Mouse (Mus musculus): ENCODE data around the gene Ppp1r36. TPM values are rescaled to one million over a fixed set of nuclear protein-coding genes. Genes with fewer than 3 reads are reported as not detected.
A peak's percentile ranks its signal among the peaks of the same experiment; 100 is the strongest.

Ppp1r36 gene
- total and polyA plus RNA-seq, 3 experiments, result not detected

DNA sequence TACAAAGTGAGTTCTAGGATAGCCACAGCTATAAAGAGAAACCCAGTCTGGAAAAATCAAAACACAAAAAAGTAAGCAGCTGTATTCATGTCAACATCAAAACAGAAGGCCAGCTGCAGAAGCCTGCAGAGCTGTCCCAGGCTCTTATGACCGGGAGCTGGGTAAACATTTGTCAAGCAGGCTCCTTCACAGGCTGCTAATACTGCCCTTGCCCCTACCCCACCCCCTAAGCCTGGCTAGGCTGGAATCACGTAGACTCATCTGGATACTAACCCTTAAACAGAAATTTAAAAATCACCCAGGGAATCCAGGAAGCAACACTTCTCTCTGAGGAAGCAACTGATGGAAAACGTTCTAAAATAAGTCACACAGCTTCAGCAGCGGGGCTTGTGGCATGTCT lies 67.5 kb downstream of the Ppp1r36 start:
- TF ChIP-seq MAFK (IDR thresholded peaks at IDR 0.05; ENCODE audit: borderline replicate concordance, low read depth, low read length) (no peak), USF1 (IDR thresholded peaks at IDR 0.05; ENCODE audit: low read depth, low read length) (no peak), BHLHE40 (IDR thresholded peaks at IDR 0.05; ENCODE audit: borderline replicate concordance, low read depth, low read length) (no peak), KAT2A (conservative IDR thresholded peaks at IDR 0.05; ENCODE audit: low read depth, low read length) (no peak), GABPA (IDR thresholded peaks at IDR 0.05; ENCODE audit: low read depth, low read length) (no peak), ETS1 (IDR thresholded peaks at IDR 0.05; ENCODE audit: low read depth, low read length) (no peak), POLR2AphosphoS2 (IDR thresholded peaks at IDR 0.05; ENCODE audit: low read length) (no peak)
- 0 out of 4 replicates have a peak, but pooled peaks cover 0 to 5% of the 10 kb centered on the region in 2 experiments for H3K36me3 ChIP-seq (ENCODE audit: control insufficient read depth in 1 of 2, insufficient read depth in 2 of 2, low read length in 2 of 2)
- no peaks in the 10 kb centered on the region for H3K9me3 ChIP-seq (replicated peaks; ENCODE audit: insufficient read depth, low read length)

DNA sequence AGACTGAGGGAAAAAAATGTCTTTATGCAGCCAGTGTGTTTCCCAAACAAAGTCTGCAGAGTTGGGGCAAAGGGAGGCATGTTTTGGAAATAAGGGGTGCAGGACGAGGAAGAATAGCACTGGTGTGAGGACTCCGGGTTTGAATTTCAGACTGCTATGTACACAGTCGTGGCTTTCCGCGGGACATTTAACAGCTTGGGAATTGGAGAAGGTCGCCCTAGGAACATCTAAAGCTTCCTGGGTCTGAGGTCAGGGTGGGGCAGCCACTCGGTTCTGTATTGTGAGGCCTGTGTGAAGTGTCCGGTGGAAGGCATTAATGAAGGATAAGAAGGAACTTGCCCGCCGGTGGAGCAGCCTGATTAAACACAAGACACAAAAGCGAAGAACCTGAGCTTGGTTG lies 68.0 kb downstream of the Ppp1r36 start:
- TF ChIP-seq E2F4 (IDR thresholded peaks at IDR 0.05; ENCODE audit: borderline replicate concordance, low read depth, low read length) (no peak), MAFK (IDR thresholded peaks at IDR 0.05; ENCODE audit: borderline replicate concordance, low read depth, low read length) (no peak), MYC (IDR thresholded peaks at IDR 0.05; ENCODE audit: low read depth, low read length) (no peak), ZC3H11A (IDR thresholded peaks at IDR 0.05; ENCODE audit: low read depth, low read length) (no peak)
- 0 out of 4 replicates have a peak, but pooled peaks cover 0 to 5% of the 10 kb centered on the region in 2 experiments for H3K36me3 ChIP-seq (ENCODE audit: control insufficient read depth in 1 of 2, insufficient read depth in 2 of 2, low read length in 2 of 2)
- H3K27ac ChIP-seq (ENCODE audit: control insufficient read depth, low read depth, low read length), result no peak overlapping the region
- H3K27me3 ChIP-seq (ENCODE audit: control insufficient read depth in 1 of 2, insufficient read depth in 2 of 2, low read length in 2 of 2), result no peaks in the 10 kb centered on the region
- H3K4me3 ChIP-seq (ENCODE audit: control insufficient read depth in 1 of 2, insufficient read depth in 1 of 2, low read depth in 2 of 2, low read length in 2 of 2), result no peak overlapping the region
- no peak for DNase-seq (ENCODE audit: low read depth, low spot score)
- no peaks in the 10 kb centered on the region for H3K79me2 ChIP-seq (ENCODE audit: control insufficient read depth, insufficient read depth, low read length, poor library complexity)
- H3K4me1 ChIP-seq (ENCODE audit: control insufficient read depth in 1 of 2, insufficient read depth in 2 of 2, low read length in 2 of 2), result peaks cover 7 to 11% of the 10 kb centered on the region in 2 experiments; a peak in 3 of 4 replicates
- no peaks in the 10 kb centered on the region for H3K9me3 ChIP-seq (replicated peaks; ENCODE audit: insufficient read depth, low read length)
- H3K9ac ChIP-seq (ENCODE audit: control insufficient read depth, low read depth, low read length, poor library complexity, severe bottlenecking), result no peak overlapping the region

More for the DNA sequence above, 67.5 kb downstream of the Ppp1r36 start:
- Histone ChIP-seq H3K79me2 (ENCODE audit: control insufficient read depth, insufficient read depth, low read length, poor library complexity) (no peaks in the 10 kb centered on the region), H3K4me3 (ENCODE audit: control insufficient read depth in 1 of 2, insufficient read depth in 1 of 2, low read depth in 2 of 2, low read length in 2 of 2) (no peak overlapping the region), H3K27me3 (ENCODE audit: control insufficient read depth in 1 of 2, insufficient read depth in 2 of 2, low read length in 2 of 2) (no peaks in the 10 kb centered on the region), H3K4me1 (ENCODE audit: control insufficient read depth in 1 of 2, insufficient read depth in 2 of 2, low read length in 2 of 2) (peaks cover 7 to 11% of the 10 kb centered on the region in 2 experiments; a peak in 3 of 4 replicates), H3K9ac (ENCODE audit: control insufficient read depth, low read depth, low read length, poor library complexity, severe bottlenecking) (no peak overlapping the region), H3K27ac (ENCODE audit: control insufficient read depth, low read depth, low read length) (no peak overlapping the region)
- DNase-seq (ENCODE audit: low read depth, low spot score), result no peak

DNA sequence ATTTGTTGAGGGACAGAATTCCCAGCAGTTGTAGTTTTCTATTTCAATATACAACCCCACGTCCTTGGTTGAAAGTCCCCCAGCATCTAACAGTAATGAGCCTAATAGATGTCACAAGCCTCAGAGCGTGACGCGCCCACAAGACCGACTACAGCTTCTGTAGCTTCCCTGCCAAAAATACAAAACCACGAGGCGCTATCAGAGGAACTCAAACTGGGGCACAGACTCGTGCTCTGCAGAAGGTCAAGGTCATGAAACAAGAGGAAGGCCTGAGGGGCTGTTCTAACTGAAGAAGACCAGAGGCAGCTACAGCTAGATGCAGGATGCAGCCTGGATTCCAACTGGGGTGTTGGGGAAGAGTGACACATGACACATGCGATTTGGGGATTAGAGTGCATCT lies 69.6 kb downstream of the Ppp1r36 start:
- no peak overlapping the region for H3K9ac ChIP-seq (ENCODE audit: control insufficient read depth, low read depth, low read length, poor library complexity, severe bottlenecking)
- H3K36me3 ChIP-seq (ENCODE audit: control insufficient read depth in 1 of 2, insufficient read depth in 2 of 2, low read length in 2 of 2), result 0 out of 4 replicates have a peak, but pooled peaks cover 0 to 5% of the 10 kb centered on the region in 2 experiments
- H3K9me3 ChIP-seq (replicated peaks; ENCODE audit: insufficient read depth, low read length), result no peaks in the 10 kb centered on the region
- H3K4me3 ChIP-seq (ENCODE audit: control insufficient read depth in 1 of 2, insufficient read depth in 1 of 2, low read depth in 2 of 2, low read length in 2 of 2), result no peak overlapping the region
- H3K79me2 ChIP-seq (ENCODE audit: control insufficient read depth, insufficient read depth, low read length, poor library complexity), result no peaks in the 10 kb centered on the region
- H3K4me1 ChIP-seq (ENCODE audit: control insufficient read depth in 1 of 2, insufficient read depth in 2 of 2, low read length in 2 of 2), result peaks cover 7 to 11% of the 10 kb centered on the region in 2 experiments; a peak in 3 of 4 replicates
- no peak overlapping the region for H3K27ac ChIP-seq (ENCODE audit: control insufficient read depth, low read depth, low read length)
- peak; percentile 74 for DNase-seq (ENCODE audit: low read depth, low spot score)
- H3K27me3 ChIP-seq (ENCODE audit: control insufficient read depth in 1 of 2, insufficient read depth in 2 of 2, low read length in 2 of 2), result no peaks in the 10 kb centered on the region
- TF ChIP-seq USF2 (IDR thresholded peaks at IDR 0.05; ENCODE audit: borderline replicate concordance in 1 of 2, insufficient read depth in 1 of 2, low read depth in 1 of 2, low read length in 2 of 2) (no peak), POLR2A (IDR thresholded peaks at IDR 0.05; ENCODE audit: control insufficient read depth in 1 of 2, insufficient read depth in 1 of 2, low read depth in 1 of 2, low read length in 2 of 2, poor library complexity in 1 of 2) (no peak), POLR2AphosphoS5 (IDR thresholded peaks at IDR 0.05; ENCODE audit: borderline replicate concordance, low read depth, low read length) (no peak), EP300 (IDR thresholded peaks at IDR 0.05; ENCODE audit: low read depth in 1 of 2, low read length in 2 of 2) (peak in 1 of 2 experiments; percentile 47; a peak in 1 of 4 replicates), USF1 (IDR thresholded peaks at IDR 0.05; ENCODE audit: low read depth, low read length) (0 out of 2 replicates have a peak, but pooled peaks have one; percentile 27), MAX (IDR thresholded peaks at IDR 0.05; ENCODE audit: low read length) (peak; percentile 85), ZKSCAN1 (IDR thresholded peaks at IDR 0.05; ENCODE audit: low read depth, low read length) (no peak), JUND (IDR thresholded peaks at IDR 0.05; ENCODE audit: low read depth, low read length) (no peak), SMC3 (IDR thresholded peaks at IDR 0.05; ENCODE audit: low read depth, low read length) (no peak), CHD1 (IDR thresholded peaks at IDR 0.05; ENCODE audit: low read depth, low read length) (no peak), MYB (IDR thresholded peaks at IDR 0.05; ENCODE audit: low read depth, low read length) (no peak), ZC3H11A (IDR thresholded peaks at IDR 0.05; ENCODE audit: low read depth, low read length) (no peak), GATA1 (IDR thresholded peaks at IDR 0.05; ENCODE audit: low read depth, low read length) (no peak), MYC (IDR thresholded peaks at IDR 0.05; ENCODE audit: low read depth, low read length) (peak; percentile 87; the same call in 1 of the 2 replicates), E2F4 (IDR thresholded peaks at IDR 0.05; ENCODE audit: borderline replicate concordance, low read depth, low read length) (no peak), MAFK (IDR thresholded peaks at IDR 0.05; ENCODE audit: borderline replicate concordance, low read depth, low read length) (no peak), ZNF384 (IDR thresholded peaks at IDR 0.05; ENCODE audit: low read depth, low read length) (no peak), ETS1 (IDR thresholded peaks at IDR 0.05; ENCODE audit: low read depth, low read length) (0 out of 2 replicates have a peak, but pooled peaks have one; percentile 35), RAD21 (IDR thresholded peaks at IDR 0.05; ENCODE audit: low read depth, low read length) (no peak), MEF2A (IDR thresholded peaks at IDR 0.05; ENCODE audit: extremely low read depth, insufficient replicate concordance, low read depth, low read length, poor library complexity, severe bottlenecking) (no peak)

All from MEL (cell line).